Mouse (Mus musculus) layer of hippocampus, adult 18-20 months (tissue): ENCODE results near the gene Synpo2. TPM values are rescaled to one million over a fixed set of nuclear protein-coding genes. Genes with fewer than 3 reads are reported as not detected.

Experiments used
- DNase-seq, 2 experiments: peaks; one replicate each; pipeline ENCODE4 v3.0.0; 2022; ENCODE audit warnings: low spot score in 2 of 2
- total RNA-seq, 2 experiments: library from RNA; stranded (reverse); gene quantifications; 2 replicates each; pipeline ENCODE4 v1.2.3; 2021

The Synpo2 gene
- total RNA-seq, 2 experiments from 2014 or later, result 4.4 TPM

- DNase-seq, result no peak
Observed at GRCm38 (mm10) chr3:123205485-123205884, 30.5 kb downstream of the Synpo2 start.

GRCm38 (mm10) chr3:123205065-123205464 is 30.9 kb downstream of the Synpo2 start:
- DNase-seq, result no peak

- no peak for DNase-seq
Observed at GRCm38 (mm10) chr3:123204658-123205057, 31.3 kb downstream of the Synpo2 start.

DNA sequence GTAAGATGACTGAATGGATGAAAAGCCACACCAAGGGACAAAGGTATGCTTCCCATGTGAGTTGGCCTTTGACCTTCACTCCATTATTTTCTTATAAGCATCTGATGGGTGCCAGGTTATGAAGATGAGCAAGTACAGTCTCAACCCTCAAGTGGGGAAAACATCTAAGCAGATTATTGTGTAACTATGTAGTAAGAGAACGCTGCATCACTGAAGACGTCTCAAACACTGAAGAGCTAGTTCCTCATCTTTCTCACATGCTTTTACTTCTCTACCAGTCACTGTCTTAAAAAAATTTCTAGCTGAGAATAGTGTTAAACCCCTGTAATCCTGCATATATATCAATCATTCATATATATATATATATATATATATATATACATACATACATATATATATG is 34.2 kb downstream of the Synpo2 start:
- no peak for DNase-seq

- no peak for DNase-seq
Observed at GRCm38 (mm10) chr3:123193740-123194139, 42.2 kb downstream of the Synpo2 start.

DNA sequence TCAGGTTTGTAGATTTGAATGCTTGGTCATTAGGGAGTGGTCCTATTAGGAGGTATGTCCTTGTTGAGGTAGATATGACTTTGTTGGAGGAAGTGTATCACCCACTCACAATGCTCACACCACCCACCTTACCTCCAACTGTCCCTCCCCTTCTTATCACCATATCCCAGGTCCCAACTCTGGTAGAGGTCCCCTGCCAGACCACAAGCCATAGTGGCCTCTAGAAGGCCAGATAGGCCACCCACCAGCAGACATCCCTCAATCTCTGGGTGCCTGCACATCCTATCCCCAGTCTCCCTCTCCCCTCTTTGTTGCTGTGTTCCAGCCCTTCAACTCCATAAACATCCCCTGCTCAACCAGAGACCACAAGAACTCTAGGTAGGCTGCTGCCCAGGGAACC is 44.3 kb downstream of the Synpo2 start:
- DNase-seq, result no peak

DNA sequence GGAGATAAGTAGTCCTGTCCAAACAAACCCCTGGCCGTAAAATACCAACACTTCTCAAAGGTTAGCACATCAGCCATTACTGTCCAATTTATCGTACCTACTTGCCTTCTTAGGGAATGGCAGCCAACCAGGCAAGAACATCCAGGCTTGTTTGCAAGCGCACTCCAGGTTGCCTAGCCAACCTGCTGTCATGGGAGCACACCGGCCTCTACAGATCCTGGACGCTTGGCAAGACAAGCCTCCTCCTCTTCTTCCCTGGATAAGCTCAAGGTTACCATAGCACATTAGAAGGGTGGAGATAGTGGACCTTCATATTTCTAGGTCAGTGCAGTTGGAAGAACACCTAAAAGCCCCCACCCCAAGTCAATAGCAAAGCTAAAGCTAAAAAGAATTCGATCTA is 45.6 kb downstream of the Synpo2 start:
- no peak for DNase-seq

- no peak for DNase-seq
Observed at GRCm38 (mm10) chr3:123189826-123190225, 46.1 kb downstream of the Synpo2 start.

DNA sequence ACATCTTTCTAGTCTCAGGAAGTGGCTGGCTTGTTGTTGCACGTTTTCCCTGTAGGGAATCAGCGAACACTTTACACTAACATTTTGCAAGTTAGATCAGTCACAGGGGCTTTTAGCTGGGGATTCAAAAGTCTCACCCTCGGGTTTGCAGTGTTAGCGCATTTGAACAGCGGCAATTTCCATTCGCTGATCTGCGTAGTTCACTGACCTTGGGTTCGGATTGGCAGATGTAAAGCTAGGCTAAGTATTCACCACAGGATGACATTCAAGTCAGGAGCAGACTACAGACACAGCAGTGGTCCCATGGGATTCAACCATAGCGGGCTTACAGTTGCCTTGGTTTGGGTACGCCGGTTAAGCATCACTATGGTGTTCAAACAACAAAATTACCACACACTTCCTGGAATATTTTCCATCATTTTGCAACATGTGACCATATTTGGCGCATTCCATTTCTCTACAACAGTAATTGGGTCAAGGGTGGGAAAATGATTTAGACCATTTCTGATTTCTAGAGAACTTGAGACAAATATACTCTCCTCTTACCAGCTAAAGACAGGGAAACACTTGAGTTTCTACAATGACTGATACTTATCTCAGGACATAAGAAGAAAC is 47.2 kb downstream of the Synpo2 start:
- DNase-seq, result no peak

- DNase-seq, result no peak
Observed at GRCm38 (mm10) chr3:123187370-123188124, 48.4 kb downstream of the Synpo2 start.

GRCm38 (mm10) chr3:123185238-123185925 is 50.6 kb downstream of the Synpo2 start:
- no peak for DNase-seq

DNA sequence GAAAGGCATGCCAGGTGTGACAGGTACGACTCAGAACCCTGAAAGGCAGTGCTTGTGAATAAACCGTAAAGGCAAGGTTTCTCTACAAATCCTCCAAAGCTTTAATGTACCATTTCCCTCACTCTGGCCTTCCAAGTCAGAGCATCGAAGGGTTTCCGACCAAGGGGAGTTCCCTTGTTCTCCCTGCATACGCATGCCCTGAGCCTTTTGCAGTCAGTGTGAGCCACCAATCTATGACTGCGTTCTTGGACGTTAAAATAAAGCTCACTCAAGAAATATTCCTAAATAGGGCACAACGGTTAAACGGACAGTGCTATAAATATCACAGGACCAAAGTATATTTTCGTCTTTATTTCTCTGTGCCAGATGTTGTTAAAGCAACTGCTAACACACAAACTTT is 51.7 kb downstream of the Synpo2 start:
- DNase-seq, result no peak

- DNase-seq, result no peak
Observed at GRCm38 (mm10) chr3:123179508-123179907, 56.4 kb downstream of the Synpo2 start.

GRCm38 (mm10) chr3:123179041-123179440 is 56.9 kb downstream of the Synpo2 start:
- no peak for DNase-seq

- no peak for DNase-seq
Observed at GRCm38 (mm10) chr3:123178420-123178819, 57.5 kb downstream of the Synpo2 start.

- DNase-seq, result no peak
Observed at GRCm38 (mm10) chr3:123176366-123177334, 59.3 kb downstream of the Synpo2 start.

DNA sequence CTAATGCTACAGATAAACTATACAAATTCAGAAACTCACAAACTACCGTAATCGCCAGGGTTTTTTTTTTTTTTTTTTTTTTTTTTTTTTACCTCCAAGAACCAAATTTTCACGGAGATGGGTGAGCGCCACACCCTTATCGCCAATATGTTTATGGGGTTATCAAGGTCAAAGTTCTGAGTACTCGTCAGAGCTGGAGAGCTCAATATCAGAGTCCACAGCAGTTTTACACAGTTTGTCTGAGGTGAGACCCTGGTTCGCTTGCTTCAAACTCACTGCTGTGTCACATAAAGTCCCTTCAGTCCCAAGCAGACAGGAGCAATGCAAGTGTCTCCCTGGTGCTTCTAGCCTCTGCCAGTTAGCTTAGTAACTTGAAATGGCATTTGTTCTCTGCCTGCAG is 60.8 kb downstream of the Synpo2 start:
- no peak for DNase-seq

GRCm38 (mm10) chr3:123174379-123174697 is 61.6 kb downstream of the Synpo2 start:
- DNase-seq, result no peak

DNA sequence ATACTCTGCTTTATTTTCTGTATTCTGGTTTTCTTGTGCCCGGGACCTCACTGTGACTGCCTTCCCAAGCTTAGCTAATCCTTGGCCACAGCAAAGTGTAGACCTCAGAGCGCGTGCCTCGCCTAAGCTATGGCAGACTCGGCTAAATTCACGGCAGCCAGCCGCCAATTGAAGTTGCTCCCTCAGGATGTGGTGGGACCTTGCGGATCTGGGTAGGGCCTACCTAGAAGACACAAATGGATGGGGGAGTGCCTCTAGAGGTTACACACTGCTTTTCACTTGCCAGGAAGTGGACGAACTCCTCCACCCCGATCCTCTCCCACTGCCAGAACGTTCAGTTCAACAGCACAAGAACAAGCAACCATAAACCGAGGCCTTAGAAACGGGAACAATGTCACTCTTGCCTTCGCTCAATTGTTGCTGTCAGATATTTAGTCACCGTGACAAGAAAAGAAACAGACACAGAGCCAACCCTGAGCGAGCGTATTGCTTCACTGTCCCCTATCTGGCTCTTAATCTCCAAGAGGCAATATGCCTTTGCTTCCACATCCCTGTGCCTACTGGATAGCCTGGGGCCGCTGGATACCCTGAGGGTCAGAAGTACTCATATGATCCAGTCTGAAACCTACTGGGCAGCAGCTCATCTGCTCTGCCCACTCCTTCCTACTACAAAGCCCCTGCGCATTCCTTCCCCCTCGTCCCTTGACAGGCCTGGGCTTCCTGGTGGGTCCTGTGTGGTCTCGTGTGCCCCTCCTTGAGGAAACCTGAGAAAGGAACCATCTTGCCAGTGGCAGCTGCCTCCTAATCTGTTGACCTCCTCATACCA is 62.2 kb downstream of the Synpo2 start:
- DNase-seq, result no peak

GRCm38 (mm10) chr3:123172151-123172550 is 63.8 kb downstream of the Synpo2 start:
- no peak for DNase-seq
